Mouse (Mus musculus): ENCODE data around the gene 2010111I01Rik.

- no peak for TF ChIP-seq POLR2A (IDR thresholded peaks at IDR 0.05; ENCODE audit: low read depth, low read length)
- no peak for TF ChIP-seq CTCF (IDR thresholded peaks at IDR 0.05; ENCODE audit: borderline replicate concordance, insufficient read depth, low read length)
Measured at GRCm38 (mm10) chr13:62932452-62932851, 32.2 kb upstream of the 2010111I01Rik start.

Data from embryonic fibroblast, embryonic 13.5 days (primary cell).